Mouse (Mus musculus) bone marrow, adult 2 months (tissue): ENCODE data around the gene Rabl3. TPM values are rescaled to one million over a fixed set of nuclear protein-coding genes. Genes with fewer than 3 reads are reported as not detected.

Experiments used
- H3K27ac ChIP-seq: fragments of 200-500 bp; 2 replicates; pipeline ENCODE4 v1.5.1; 2012; ENCODE audit warnings: low read depth, mild to moderate bottlenecking, control low read depth, inconsistent platforms, low read length; ENCODE audit not compliant: control insufficient read depth, poor library complexity, insufficient read depth
- H3K4me1 ChIP-seq: fragments of 200-500 bp; 2 replicates; pipeline ENCODE4 v1.6.1; 2011; ENCODE audit warnings: low read length; ENCODE audit not compliant: control insufficient read depth, insufficient read depth
- H3K4me3 ChIP-seq: fragments of 200-500 bp; replicated peaks from 2 replicates; pipeline ENCODE3; 2011; ENCODE audit warnings: mild to moderate bottlenecking, low read depth, low read length, control low read depth; ENCODE audit not compliant: control insufficient read depth
- CTCF ChIP-seq: fragments of 200-500 bp; IDR thresholded peaks from 2 replicates; pipeline ENCODE4 v1.5.1; 2011; ENCODE audit warnings: low read length, control low read depth; ENCODE audit not compliant: control insufficient read depth, insufficient read depth
- POLR2A ChIP-seq: fragments of 200-500 bp; IDR thresholded peaks from 2 replicates; pipeline ENCODE4 v1.6.1; 2011; ENCODE audit warnings: low read depth, mild to moderate bottlenecking, control low read depth, low read length, borderline replicate concordance; ENCODE audit not compliant: control insufficient read depth
- WGBS: fragments of 180-500 bp; shearing (Covaris S2); methylation state at CpG from one replicate; pipeline ENCODE4 v1.1.7; 2018; 5-methylcytosine and 5-hydroxymethylcytosine counted together
- polyA plus RNA-seq: library from polyadenylated mRNA; stranded (reverse); fragments of >200 nt; gene quantifications from 2 replicates; pipeline ENCODE4 v1.2.4, GENCODE M21; 2011; ENCODE audit warnings: low replicate concordance; ENCODE audit not compliant: missing spikeins, insufficient read depth, insufficient read length

Rabl3 gene
- polyA plus RNA-seq, 1 experiment, result 4.5 TPM

DNA sequence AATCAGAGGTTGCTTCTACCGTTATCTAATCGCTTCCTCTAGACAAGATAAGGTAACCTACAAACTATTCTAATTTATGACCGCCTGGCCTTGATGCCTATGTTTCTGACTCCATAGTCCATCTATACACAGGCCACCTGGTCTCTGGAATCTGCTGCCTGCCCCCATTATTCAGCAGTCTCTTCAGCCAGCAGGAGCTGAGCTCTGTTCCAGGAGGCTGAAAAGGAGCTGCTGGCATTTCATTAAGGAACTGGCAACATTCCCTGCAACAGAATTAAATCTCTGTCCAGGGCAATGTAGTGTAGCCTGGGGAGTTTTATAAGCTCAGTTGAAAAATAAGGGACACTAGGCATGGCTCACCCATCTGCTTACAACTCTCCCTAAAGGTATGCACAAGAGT is 51.2 kb downstream of the Rabl3 start:
- Histone ChIP-seq H3K4me3 (no peak overlapping the region), H3K4me1 (no peaks in the 10 kb centered on the region), H3K27ac (no peak overlapping the region)
- TF ChIP-seq POLR2A (no peak), CTCF (no peak)
- WGBS, result 81% methylated on average over 3 of the region's 3 CpGs

DNA sequence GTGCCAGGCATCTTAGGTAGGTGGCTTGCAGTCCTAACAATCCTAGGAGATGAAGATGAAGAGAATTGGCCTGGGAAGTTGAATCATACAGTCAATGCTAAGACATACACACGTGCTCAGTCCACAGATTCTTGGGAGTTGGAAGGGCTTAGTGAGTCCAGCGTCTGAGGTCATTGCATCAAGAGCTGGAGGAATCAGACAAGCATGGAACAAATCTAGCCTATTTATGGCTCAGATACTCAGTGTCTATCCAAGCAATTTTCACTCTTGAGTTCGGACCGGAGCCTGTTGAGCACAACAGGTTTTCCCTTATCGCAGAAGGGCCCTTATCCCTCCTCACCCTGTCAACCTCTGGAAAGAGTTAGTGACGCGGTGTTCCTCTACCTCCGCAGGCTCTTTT is 51.9 kb downstream of the Rabl3 start:
- TF ChIP-seq CTCF (no peak), POLR2A (no peak)
- no peak overlapping the region for H3K27ac ChIP-seq
- WGBS, result 86% methylated on average over 8 of the region's 8 CpGs
- no peaks in the 10 kb centered on the region for H3K4me1 ChIP-seq
- H3K4me3 ChIP-seq, result no peak overlapping the region

DNA sequence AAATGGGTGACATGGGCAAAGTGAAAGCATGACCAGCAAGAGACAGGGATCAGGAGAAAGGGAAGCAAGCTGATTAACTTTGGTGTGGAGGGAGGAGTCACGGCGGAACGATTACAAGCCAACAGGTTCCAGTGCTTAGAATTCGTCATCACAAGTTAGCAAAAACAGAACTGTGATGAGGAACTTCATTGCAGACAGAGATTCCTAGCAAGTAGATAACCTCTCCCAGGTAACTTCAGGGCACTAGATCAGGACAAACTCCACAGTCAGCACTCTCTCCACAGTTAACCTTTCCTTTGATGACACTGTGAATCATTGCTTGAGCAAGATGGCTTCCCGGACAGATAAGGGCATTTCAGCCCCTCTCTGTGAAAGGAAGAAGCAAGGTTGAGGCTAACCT is 57.7 kb downstream of the Rabl3 start:
- Histone ChIP-seq H3K27ac (no peak overlapping the region), H3K4me3 (no peak overlapping the region), H3K4me1 (no peaks in the 10 kb centered on the region)
- 56% methylated on average over 5 of the region's 5 CpGs for WGBS
- no peak for TF ChIP-seq CTCF
- no peak for TF ChIP-seq POLR2A

DNA sequence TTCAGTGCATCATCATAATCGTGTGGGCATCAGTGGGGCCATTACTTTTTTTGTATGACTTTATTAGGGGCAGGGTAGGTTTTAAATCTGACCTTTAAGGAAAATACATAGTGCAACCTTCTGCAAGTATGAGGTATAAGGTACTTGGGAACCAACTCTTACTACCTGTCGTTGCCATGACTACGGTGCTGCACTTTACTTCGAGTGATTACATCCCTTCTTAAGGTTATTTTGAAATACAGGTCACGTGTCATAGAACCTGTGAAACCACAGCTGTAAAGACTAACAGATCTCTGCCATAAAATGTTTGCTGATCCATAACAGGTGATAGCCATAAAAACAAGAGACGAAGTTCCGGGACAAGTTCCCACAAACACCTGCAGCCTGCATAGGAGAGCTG is 58.8 kb downstream of the Rabl3 start:
- TF ChIP-seq POLR2A, result no peak
- TF ChIP-seq CTCF, result no peak
- Histone ChIP-seq H3K4me3 (no peak overlapping the region), H3K27ac (no peak overlapping the region), H3K4me1 (no peaks in the 10 kb centered on the region)
- 76% methylated on average over 7 of the region's 7 CpGs for WGBS

DNA sequence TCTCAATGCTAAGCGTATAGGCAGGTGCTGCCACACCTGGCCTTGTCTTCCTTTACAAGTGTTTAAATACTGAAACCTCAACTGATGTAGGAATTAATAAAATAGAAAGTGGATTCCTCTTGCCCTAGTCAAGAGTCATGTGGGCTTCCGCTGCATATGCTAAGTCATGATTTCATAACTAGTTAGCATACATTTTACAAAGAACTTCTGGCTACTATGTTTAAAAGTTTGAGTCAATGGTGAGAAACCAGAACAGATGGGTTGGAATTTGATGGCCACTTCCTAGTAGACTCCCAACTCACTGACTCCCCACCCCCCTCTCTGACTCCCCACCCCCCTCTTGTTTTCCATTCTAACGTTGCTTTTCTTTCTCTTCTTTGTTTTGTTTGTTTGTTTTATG is 59.6 kb downstream of the Rabl3 start:
- 69% methylated on average over 3 of the region's 3 CpGs for whole genome bisulfite sequencing
- TF ChIP-seq POLR2A, result no peak
- TF ChIP-seq CTCF, result no peak
- no peak overlapping the region for H3K4me3 ChIP-seq
- no peaks in the 10 kb centered on the region for H3K4me1 ChIP-seq
- no peak overlapping the region for H3K27ac ChIP-seq

DNA sequence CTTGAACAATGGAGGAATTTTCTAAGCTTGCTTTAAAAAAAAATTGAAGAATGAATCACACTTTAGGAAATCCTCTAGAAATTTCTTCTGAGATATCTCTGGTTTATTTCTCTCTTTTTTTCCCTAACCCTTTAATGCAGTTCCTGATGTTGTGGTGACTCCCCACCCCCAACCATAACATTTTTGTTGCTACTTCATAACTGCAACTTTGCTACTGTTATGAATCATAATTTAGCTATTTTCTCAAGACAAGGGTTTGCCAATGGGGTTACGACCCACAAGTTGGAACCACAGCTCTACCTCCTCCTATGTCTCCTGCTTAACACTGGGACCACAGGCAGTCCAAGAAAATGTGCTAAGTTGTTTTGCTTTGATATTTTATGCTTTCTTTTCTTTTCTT is 63.7 kb downstream of the Rabl3 start:
- TF ChIP-seq POLR2A, result no peak
- no peak for TF ChIP-seq CTCF
- 93% methylated on average over 1 of the region's 1 CpGs for WGBS
- Histone ChIP-seq H3K4me3 (no peak overlapping the region), H3K4me1 (no peaks in the 10 kb centered on the region), H3K27ac (no peak overlapping the region)

DNA sequence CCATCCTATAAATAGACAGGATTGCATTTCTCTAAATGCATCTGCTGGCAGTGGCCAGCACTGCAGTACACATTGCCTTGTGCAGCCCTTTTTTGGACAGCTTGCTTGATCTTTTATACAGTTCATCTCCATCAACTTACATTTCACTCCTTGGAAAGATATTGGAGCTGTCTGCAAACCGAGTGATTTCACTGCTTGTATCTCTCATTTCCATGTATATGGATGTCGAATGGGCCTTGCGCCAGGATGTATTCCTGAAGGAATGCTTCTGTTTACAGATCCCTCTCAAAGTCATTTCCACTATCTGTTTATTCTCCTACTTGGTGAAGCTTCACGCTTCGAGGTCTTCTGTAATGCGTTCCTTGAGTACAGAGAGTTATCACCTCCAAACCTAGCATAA is 64.6 kb downstream of the Rabl3 start:
- no peak overlapping the region for H3K27ac ChIP-seq
- no peaks in the 10 kb centered on the region for H3K4me1 ChIP-seq
- H3K4me3 ChIP-seq, result no peak overlapping the region
- TF ChIP-seq POLR2A, result no peak
- TF ChIP-seq CTCF, result no peak
- WGBS, result 83% methylated on average over 6 of the region's 6 CpGs

DNA sequence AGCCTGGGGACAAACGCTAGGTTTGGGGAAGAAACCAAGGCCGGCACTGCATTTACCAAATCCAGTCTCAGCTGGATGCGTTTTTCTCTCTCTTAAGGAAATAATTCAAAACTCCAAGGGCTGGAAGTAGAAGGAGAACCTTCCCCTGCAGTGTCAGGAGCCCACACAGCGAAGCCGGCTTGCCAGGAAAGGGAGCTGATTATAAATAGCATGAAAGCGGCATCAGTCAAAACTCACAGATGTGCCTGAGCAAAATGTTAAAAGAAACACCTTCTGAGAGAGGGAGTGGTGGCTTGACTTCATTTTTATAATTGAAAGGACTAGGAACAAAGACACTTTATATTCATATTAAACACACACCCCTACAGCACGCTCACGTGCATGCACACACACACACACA is 70.6 kb downstream of the Rabl3 start:
- no peaks in the 10 kb centered on the region for H3K4me1 ChIP-seq
- WGBS, result 84% methylated on average over 8 of the region's 8 CpGs
- TF ChIP-seq CTCF, result no peak
- TF ChIP-seq POLR2A, result no peak
- no peak overlapping the region for H3K27ac ChIP-seq
- no peak overlapping the region for H3K4me3 ChIP-seq

DNA sequence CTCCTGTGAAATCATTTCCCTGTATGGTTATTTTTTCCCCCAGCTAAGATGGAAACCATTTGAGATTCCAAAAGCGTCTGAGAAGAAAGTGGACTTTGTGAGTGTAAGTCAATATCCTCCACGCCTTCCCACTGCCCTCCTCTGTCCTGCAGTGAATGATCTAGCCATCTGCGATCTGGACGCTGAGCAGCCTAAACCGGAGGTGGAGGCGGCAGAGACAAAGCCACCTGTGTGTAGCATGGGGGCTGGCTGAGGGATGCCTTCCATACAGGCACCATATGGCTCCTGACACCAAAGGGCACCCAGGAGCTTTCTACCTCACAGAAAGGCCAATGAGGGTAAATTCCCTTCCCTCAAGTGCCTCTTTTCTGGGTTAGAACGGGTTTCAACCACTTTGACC is 71.4 kb downstream of the Rabl3 start:
- Histone ChIP-seq H3K27ac (no peak overlapping the region), H3K4me1 (no peaks in the 10 kb centered on the region), H3K4me3 (no peak overlapping the region)
- TF ChIP-seq CTCF (no peak), POLR2A (no peak)
- WGBS, result 86% methylated on average over 7 of the region's 7 CpGs
